Mouse (Mus musculus) kidney, postnatal 0 days (tissue): ENCODE results near the gene Tnfaip8l2. TPM values are rescaled to one million over a fixed set of nuclear protein-coding genes. Genes with fewer than 3 reads are reported as not detected.

Source experiments
- ATAC-seq: fragments of 200-750 bp; cut with Nextera tagmentation; replicated peaks from 2 replicates; pipeline ENCODE4 v1.8.0; 2017; ENCODE audit warnings: low read depth, moderate number of reproducible peaks, moderate TSS enrichment, moderate library complexity; ENCODE audit not compliant: low FRiP score
- DNase-seq: peaks from one replicate; pipeline ENCODE4 v3.0.0-alpha.2; 2016; ENCODE audit warnings: low spot score
- H3K27ac ChIP-seq: fragments of 300-500 bp; sonication (generic); 2 replicates; pipeline ENCODE4 v1.5.1; 2014; ENCODE audit warnings: mild to moderate bottlenecking
- H3K27me3 ChIP-seq: fragments of 300-500 bp; sonication (generic); 2 replicates; pipeline ENCODE4 v1.6.1; 2014; ENCODE audit warnings: low read length, mixed read lengths; ENCODE audit not compliant: insufficient read depth
- H3K36me3 ChIP-seq: fragments of 300-500 bp; sonication (generic); 2 replicates; pipeline ENCODE4 v1.6.1; 2014; ENCODE audit warnings: low read length, mixed read lengths; ENCODE audit not compliant: insufficient read depth
- H3K4me1 ChIP-seq: fragments of 300-500 bp; sonication (generic); replicated peaks from 2 replicates; pipeline ENCODE4 v1.6.1; 2014; ENCODE audit warnings: antibody characterized with exemption, low read length, mixed read lengths; ENCODE audit not compliant: insufficient read depth
- H3K4me2 ChIP-seq: fragments of 300-500 bp; sonication (generic); 2 replicates; pipeline ENCODE4 v1.6.1; 2014; ENCODE audit warnings: mild to moderate bottlenecking, low read length, moderate library complexity, mixed read lengths
- H3K4me3 ChIP-seq: fragments of 300-500 bp; sonication (generic); replicated peaks from 2 replicates; pipeline ENCODE4 v1.5.1; 2014; ENCODE audit warnings: low read depth, low read length
- H3K9ac ChIP-seq: fragments of 300-500 bp; sonication (generic); 2 replicates; pipeline ENCODE4 v1.6.1; 2014; ENCODE audit warnings: low read depth, low read length
- H3K9me3 ChIP-seq: fragments of 300-500 bp; sonication (generic); replicated peaks from 2 replicates; pipeline ENCODE4 v1.6.1; 2016; ENCODE audit warnings: low read length, inconsistent platforms, mixed read lengths
- CTCF ChIP-seq: IDR thresholded peaks from 2 replicates; pipeline ENCODE4 v1.5.1; 2016; ENCODE audit warnings: antibody characterized with exemption, low read depth, mild to moderate bottlenecking, moderate library complexity
- WGBS: fragments of 180-500 bp; shearing (Covaris S2); extraction: QIAGEN DNeasy Blood & Tissue Kit; methylation state at CpG from one replicate; pipeline ENCODE4 v1.1.7; 2014; 5-methylcytosine and 5-hydroxymethylcytosine counted together
- microRNA-seq: library from miRNA; unstranded; fragments of <30 nt; microRNA quantifications from one replicate; pipeline ENCODE4, GENCODE M21; 2016
- polyA plus RNA-seq: library from polyadenylated mRNA; unstranded; fragments of >200 nt; fragmentation: Nextera tagmentation; extraction: Ambion mirVana; gene quantifications from 2 replicates; pipeline ENCODE4 v1.2.1, GENCODE M21; 2015

Gene Tnfaip8l2
- polyA plus RNA-seq, 1 experiment from 2014 or later = 3.6 TPM

GRCm38 (mm10) chr3:95105586-95106337, 36.4 kb downstream of the Tnfaip8l2 start:
- TF ChIP-seq CTCF = no peak
- Histone ChIP-seq H3K9ac (peak overlapping the region; percentile 73), H3K27me3 (no peaks in the 10 kb centered on the region), H3K4me3 (peak overlapping the region; percentile 73), H3K36me3 (no peaks in the 10 kb centered on the region), H3K4me1 (0 out of 2 replicates have a peak, but pooled peaks cover 5% of the 10 kb centered on the region), H3K9me3 (no peaks in the 10 kb centered on the region), H3K4me2 (peak overlapping the region; percentile 69), H3K27ac (peak overlapping the region; percentile 83)
- DNase-seq (peak; percentile 54), ATAC-seq (no peak)
- WGBS = under 1% methylated on average over 16 of the region's 16 CpGs

DNA sequence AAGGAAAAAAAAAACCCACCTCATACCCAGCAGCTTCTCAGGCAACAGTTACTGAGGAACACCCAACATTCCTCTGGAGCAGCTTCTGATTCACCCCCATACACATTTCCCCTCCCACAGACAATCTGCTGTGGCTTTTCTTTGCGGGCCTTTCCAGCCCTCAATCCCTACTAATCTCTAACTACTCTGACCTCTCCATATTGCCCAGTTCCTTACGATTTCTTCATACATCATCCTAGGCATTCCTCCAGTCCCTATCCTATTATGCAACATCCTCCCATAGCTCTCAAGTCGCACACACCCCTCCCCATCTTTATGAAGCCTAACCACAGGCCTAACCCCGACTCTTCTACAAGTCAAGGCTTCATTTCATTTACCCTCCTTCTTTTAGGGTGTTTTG, 37.0 kb downstream of the Tnfaip8l2 start:
- ATAC-seq (no peak), DNase-seq (no peak)
- Histone ChIP-seq H3K27me3 (no peaks in the 10 kb centered on the region), H3K4me2 (peak overlapping the region; percentile 69), H3K36me3 (no peaks in the 10 kb centered on the region), H3K4me3 (peak overlapping the region; percentile 73), H3K27ac (no peak overlapping the region), H3K4me1 (0 out of 2 replicates have a peak, but pooled peaks cover 5% of the 10 kb centered on the region), H3K9ac (peak overlapping the region; percentile 73; the same call in 1 of the 2 replicates), H3K9me3 (no peaks in the 10 kb centered on the region)
- WGBS = 48% methylated on average over 4 of the region's 4 CpGs
- TF ChIP-seq CTCF = no peak

DNA sequence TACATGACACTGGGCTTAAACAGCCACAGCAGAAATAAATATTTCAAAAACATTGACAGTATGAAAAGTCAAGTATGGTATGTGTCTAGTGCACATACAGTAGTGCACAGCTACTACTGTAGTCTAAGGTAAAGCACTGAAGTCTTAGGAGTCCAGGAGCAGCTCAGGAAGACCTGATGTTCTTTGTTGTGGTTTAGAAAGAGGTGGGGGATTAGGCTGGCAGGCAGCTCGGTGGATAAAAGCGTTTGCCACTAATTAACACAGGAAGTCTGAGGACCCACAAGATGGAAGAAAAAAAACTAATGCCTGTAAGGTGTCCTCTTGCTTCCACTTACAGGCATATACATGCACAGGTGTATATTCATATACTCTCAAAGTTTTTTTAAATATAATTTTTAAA, 41.3 kb downstream of the Tnfaip8l2 start:
- Histone ChIP-seq H3K36me3 (peaks cover 6% of the 10 kb centered on the region; the same call in 1 of the 2 replicates), H3K4me1 (0 out of 2 replicates have a peak, but pooled peaks cover 5% of the 10 kb centered on the region), H3K9ac (no peak overlapping the region), H3K4me3 (no peak overlapping the region), H3K9me3 (no peaks in the 10 kb centered on the region), H3K4me2 (no peak overlapping the region), H3K27me3 (no peaks in the 10 kb centered on the region), H3K27ac (no peak overlapping the region)
- 20% methylated on average over 2 of the region's 2 CpGs for WGBS
- DNase-seq (no peak), ATAC-seq (no peak)
- TF ChIP-seq CTCF = no peak

Small RNA genes lying within 50 kb of the gene (microRNA-seq; reads per million reads assigned to microRNA genes)
- gene Mir8099-1 = not detected

Other genes with a start within 250 kb of the Tnfaip8l2 start
- 131 and 168 TPM in 2 replicates for gene Selenbp1, start 209.3 kb downstream of the Tnfaip8l2 start, polyA plus RNA-seq
- gene Rfx5, start 188.3 kb downstream of the Tnfaip8l2 start, polyA plus RNA-seq = 5.9 and 6.8 TPM in 2 replicates
- 20.2 and 20.7 TPM in 2 replicates for gene Pi4kb, start 167.6 kb downstream of the Tnfaip8l2 start, polyA plus RNA-seq
- gene Zfp687, start 126.9 kb downstream of the Tnfaip8l2 start, polyA plus RNA-seq = 19.7 and 20.0 TPM in 2 replicates
- gene Psmd4, start 99.7 kb downstream of the Tnfaip8l2 start, polyA plus RNA-seq = 214 and 231 TPM in 2 replicates
- gene Pip5k1a, start 35.4 kb downstream of the Tnfaip8l2 start, polyA plus RNA-seq = 17.8 and 19.8 TPM in 2 replicates
- 116 and 120 TPM in 2 replicates for gene Vps72, start 31.3 kb downstream of the Tnfaip8l2 start, polyA plus RNA-seq
- gene Tmod4, start 17.9 kb downstream of the Tnfaip8l2 start, polyA plus RNA-seq = 0.69 and 0.83 TPM in 2 replicates
- 63.0 and 63.5 TPM in 2 replicates for gene Scnm1, start 8.3 kb downstream of the Tnfaip8l2 start, polyA plus RNA-seq
- 14.4 and 15.2 TPM in 2 replicates for gene Lysmd1, start 8.3 kb downstream of the Tnfaip8l2 start, polyA plus RNA-seq
- 1.8 and 2.9 TPM in 2 replicates for gene Sema6c, start 18.1 kb upstream of the Tnfaip8l2 start, polyA plus RNA-seq
- 4.5 and 5.4 TPM in 2 replicates for gene Gabpb2, start 75.6 kb upstream of the Tnfaip8l2 start, polyA plus RNA-seq
- gene Cdc42se1, start 86.4 kb upstream of the Tnfaip8l2 start, polyA plus RNA-seq = 98.5 and 102 TPM in 2 replicates
- 11.2 and 11.8 TPM in 2 replicates for gene Mllt11, start 89.8 kb upstream of the Tnfaip8l2 start, polyA plus RNA-seq
- gene Gm128, start 99.2 kb upstream of the Tnfaip8l2 start, polyA plus RNA-seq = 1.2 and 1.3 TPM in 2 replicates
- gene Bnipl, start 108.8 kb upstream of the Tnfaip8l2 start, polyA plus RNA-seq = 0.82 and 1.6 TPM in 2 replicates
- 72.6 and 73.2 TPM in 2 replicates for gene Mindy1, start 139.0 kb upstream of the Tnfaip8l2 start, polyA plus RNA-seq
- gene Prune1, start 139.7 kb upstream of the Tnfaip8l2 start, polyA plus RNA-seq = 20.1 and 20.3 TPM in 2 replicates
- gene Anxa9, start 164.8 kb upstream of the Tnfaip8l2 start, polyA plus RNA-seq = 9.9 and 10.1 TPM in 2 replicates
- 172 and 186 TPM in 2 replicates for gene Cers2, start 172.4 kb upstream of the Tnfaip8l2 start, polyA plus RNA-seq
- 22.2 and 23.2 TPM in 2 replicates for gene Setdb1, start 214.8 kb upstream of the Tnfaip8l2 start, polyA plus RNA-seq